Mouse (Mus musculus): ENCODE results near the gene Olfr1341. TPM values are rescaled to one million over a fixed set of nuclear protein-coding genes. Genes with fewer than 3 reads are reported as not detected.

Olfr1341 gene
- polyA plus RNA-seq, 1 experiment from 2014 or later, result not detected

- Histone ChIP-seq H3K4me3 (ENCODE audit: low read length) (no peak overlapping the region), H3K9ac (replicated peaks; ENCODE audit: low read length) (no peak overlapping the region), H3K4me1 (ENCODE audit: insufficient read depth, low read length) (no peaks in the 10 kb centered on the region), H3K4me2 (replicated peaks; ENCODE audit: low read depth, low read length) (no peak overlapping the region), H3K27me3 (ENCODE audit: insufficient read depth, low read length) (peaks cover 18% of the 10 kb centered on the region), H3K27ac (ENCODE audit: low read length) (no peak overlapping the region), H3K36me3 (ENCODE audit: insufficient read depth, low read length) (no peaks in the 10 kb centered on the region), H3K9me3 (ENCODE audit: low read length) (no peaks in the 10 kb centered on the region)
- WGBS, result 75% methylated on average over 3 of the region's 3 CpGs
- no peak for ATAC-seq (ENCODE audit: low FRiP score, low TSS enrichment)
Observed at GRCm38 (mm10) chr4:118739574-118739973, 36.3 kb downstream of the Olfr1341 start.

- Histone ChIP-seq H3K4me1 (ENCODE audit: insufficient read depth, low read length) (no peaks in the 10 kb centered on the region), H3K4me3 (ENCODE audit: low read length) (no peak overlapping the region), H3K4me2 (replicated peaks; ENCODE audit: low read depth, low read length) (no peak overlapping the region), H3K27ac (ENCODE audit: low read length) (no peak overlapping the region), H3K9ac (replicated peaks; ENCODE audit: low read length) (no peak overlapping the region), H3K27me3 (ENCODE audit: insufficient read depth, low read length) (peaks cover 18% of the 10 kb centered on the region), H3K36me3 (ENCODE audit: insufficient read depth, low read length) (no peaks in the 10 kb centered on the region), H3K9me3 (ENCODE audit: low read length) (peaks cover under 1% of the 10 kb centered on the region; the same call in 1 of the 2 replicates)
- 9% methylated on average over 11 of the region's 11 CpGs for WGBS
- no peak for ATAC-seq (ENCODE audit: low FRiP score, low TSS enrichment)
Observed at GRCm38 (mm10) chr4:118740988-118741698, 37.8 kb downstream of the Olfr1341 start.

- H3K27ac ChIP-seq (ENCODE audit: low read length), result no peak overlapping the region
- 9% methylated on average over 16 of the region's 16 CpGs for WGBS
- no peak for ATAC-seq (ENCODE audit: low FRiP score, low TSS enrichment)
Observed at GRCm38 (mm10) chr4:118741881-118742280, 38.6 kb downstream of the Olfr1341 start.

GRCm38 (mm10) chr4:118758637-118759036, 55.3 kb downstream of the Olfr1341 start, which contains the start of gene Olfr1338:
Olfr1338 (minus strand) TSS chr4:118758737.
- H3K4me2 ChIP-seq (replicated peaks; ENCODE audit: low read depth, low read length), result no peak within 1 kb of the TSS
- no peak within 1 kb of the TSS for H3K4me3 ChIP-seq (ENCODE audit: low read length)
- H3K36me3 ChIP-seq (ENCODE audit: insufficient read depth, low read length), result no peaks in the 10 kb centered on the region
- H3K9ac ChIP-seq (replicated peaks; ENCODE audit: low read length), result no peak within 1 kb of the TSS
- whole genome bisulfite sequencing, result 90% methylated on average over 1 of the region's 1 CpGs
- H3K27ac ChIP-seq (ENCODE audit: low read length), result no peak within 1 kb of the TSS
- no peak for ATAC-seq (ENCODE audit: low FRiP score, low TSS enrichment)
- H3K27me3 ChIP-seq (ENCODE audit: insufficient read depth, low read length), result no peaks in the 10 kb centered on the region
- H3K4me1 ChIP-seq (ENCODE audit: insufficient read depth, low read length), result no peaks in the 10 kb centered on the region
- no peaks in the 10 kb centered on the region for H3K9me3 ChIP-seq (ENCODE audit: low read length)

More at GRCm38 (mm10) chr4:118741881-118742280, 38.6 kb downstream of the Olfr1341 start:
- no peaks in the 10 kb centered on the region for H3K4me1 ChIP-seq (ENCODE audit: insufficient read depth, low read length)
- peaks cover 6% of the 10 kb centered on the region; the same call in 1 of the 2 replicates for H3K9me3 ChIP-seq (ENCODE audit: low read length)
- H3K4me3 ChIP-seq (ENCODE audit: low read length), result no peak overlapping the region
- peaks cover 18% of the 10 kb centered on the region for H3K27me3 ChIP-seq (ENCODE audit: insufficient read depth, low read length)
- H3K36me3 ChIP-seq (ENCODE audit: insufficient read depth, low read length), result no peaks in the 10 kb centered on the region
- no peak overlapping the region for H3K4me2 ChIP-seq (replicated peaks; ENCODE audit: low read depth, low read length)
- no peak overlapping the region for H3K9ac ChIP-seq (replicated peaks; ENCODE audit: low read length)

Other genes with a start within 250 kb of the Olfr1341 start
- gene Mpl, start 246.0 kb upstream of the Olfr1341 start, polyA plus RNA-seq (2015; fragmentation: Nextera tagmentation; extraction: Ambion mirVana), result 0.28 and 0.30 TPM in 2 replicates
- 65.3 and 66.4 TPM in 2 replicates for gene Tie1, start 213.5 kb upstream of the Olfr1341 start, polyA plus RNA-seq (2015; fragmentation: Nextera tagmentation; extraction: Ambion mirVana)
- 30.1 and 33.1 TPM in 2 replicates for gene 2610528J11Rik, start 176.5 kb upstream of the Olfr1341 start, polyA plus RNA-seq (2015; fragmentation: Nextera tagmentation; extraction: Ambion mirVana)
- gene Tmem125, start 159.5 kb upstream of the Olfr1341 start, polyA plus RNA-seq (2015; fragmentation: Nextera tagmentation; extraction: Ambion mirVana), result 8.0 and 8.9 TPM in 2 replicates
- 0.10 and 0.19 TPM in 2 replicates for gene Cfap57, start 82.7 kb upstream of the Olfr1341 start, polyA plus RNA-seq (2015; fragmentation: Nextera tagmentation; extraction: Ambion mirVana)
- gene Ebna1bp2, start 82.7 kb upstream of the Olfr1341 start, polyA plus RNA-seq (2015; fragmentation: Nextera tagmentation; extraction: Ambion mirVana), result 133 and 137 TPM in 2 replicates
- not detected in 2 replicates for gene Olfr62, start 44.6 kb upstream of the Olfr1341 start, polyA plus RNA-seq (2015; fragmentation: Nextera tagmentation; extraction: Ambion mirVana)
- 0.09 and 0.15 TPM in 2 replicates for gene Olfr1342, start 10.8 kb upstream of the Olfr1341 start, polyA plus RNA-seq (2015; fragmentation: Nextera tagmentation; extraction: Ambion mirVana)
- gene Olfr1340, start 16.6 kb downstream of the Olfr1341 start, polyA plus RNA-seq (2015; fragmentation: Nextera tagmentation; extraction: Ambion mirVana), result not detected in 2 replicates
- gene Olfr1339, start 28.7 kb downstream of the Olfr1341 start, polyA plus RNA-seq (2015; fragmentation: Nextera tagmentation; extraction: Ambion mirVana), result not detected in 2 replicates
- not detected in 2 replicates for gene Olfr1338, start 55.2 kb downstream of the Olfr1341 start, polyA plus RNA-seq (2015; fragmentation: Nextera tagmentation; extraction: Ambion mirVana)
- gene Olfr1337, start 79.1 kb downstream of the Olfr1341 start, polyA plus RNA-seq (2015; fragmentation: Nextera tagmentation; extraction: Ambion mirVana), result not detected in 2 replicates
- gene Olfr1335, start 106.4 kb downstream of the Olfr1341 start, polyA plus RNA-seq (2015; fragmentation: Nextera tagmentation; extraction: Ambion mirVana), result not detected in 2 replicates
- not detected in 2 replicates for gene Olfr1333, start 132.8 kb downstream of the Olfr1341 start, polyA plus RNA-seq (2015; fragmentation: Nextera tagmentation; extraction: Ambion mirVana)
- not detected in 2 replicates for gene Olfr1331, start 161.1 kb downstream of the Olfr1341 start, polyA plus RNA-seq (2015; fragmentation: Nextera tagmentation; extraction: Ambion mirVana)
- gene Olfr1330, start 185.1 kb downstream of the Olfr1341 start, polyA plus RNA-seq (2015; fragmentation: Nextera tagmentation; extraction: Ambion mirVana), result not detected in 2 replicates
- gene Olfr1329, start 213.9 kb downstream of the Olfr1341 start, polyA plus RNA-seq (2015; fragmentation: Nextera tagmentation; extraction: Ambion mirVana), result not detected in 2 replicates
- gene Olfr1328, start 235.1 kb downstream of the Olfr1341 start, polyA plus RNA-seq (2015; fragmentation: Nextera tagmentation; extraction: Ambion mirVana), result not detected in 2 replicates

All from kidney, embryonic 16.5 days (tissue).